Mouse (Mus musculus): ENCODE results near the gene Mmp14.
A peak's percentile ranks its signal among the peaks of the same experiment; 100 is the strongest.

Mmp14 gene

GRCm38 (mm10) chr14:54435194-54435918 lies 3.9 kb downstream of the Mmp14 start:
- no peak for DNase-seq

GRCm38 (mm10) chr14:54439155-54439554 lies 7.7 kb downstream of the Mmp14 start:
- DNase-seq, result no peak

- DNase-seq, result no peak
Measured at GRCm38 (mm10) chr14:54439610-54440009, 8.2 kb downstream of the Mmp14 start.

- no peak for DNase-seq
Measured at GRCm38 (mm10) chr14:54440538-54440937, 9.1 kb downstream of the Mmp14 start.

- no peak for DNase-seq
Measured at GRCm38 (mm10) chr14:54441365-54441764, 10.0 kb downstream of the Mmp14 start.

- no peak for DNase-seq
Measured at GRCm38 (mm10) chr14:54442548-54442947, 11.1 kb downstream of the Mmp14 start.

- DNase-seq, result no peak
Measured at GRCm38 (mm10) chr14:54443196-54443595, 11.8 kb downstream of the Mmp14 start.

- no peak for DNase-seq
Measured at GRCm38 (mm10) chr14:54443712-54444618, 12.6 kb downstream of the Mmp14 start.

GRCm38 (mm10) chr14:54445476-54445875 lies 14.1 kb downstream of the Mmp14 start:
- peak; percentile 34 for DNase-seq

- no peak for DNase-seq
Measured at GRCm38 (mm10) chr14:54453566-54453965, 22.2 kb downstream of the Mmp14 start.

- DNase-seq, result no peak
Measured at GRCm38 (mm10) chr14:54454669-54455528, 23.5 kb downstream of the Mmp14 start.

GRCm38 (mm10) chr14:54457907-54458569 lies 26.6 kb downstream of the Mmp14 start:
- DNase-seq, result no peak

GRCm38 (mm10) chr14:54462146-54462545 lies 30.7 kb downstream of the Mmp14 start:
- DNase-seq, result no peak

GRCm38 (mm10) chr14:54463108-54463958 lies 31.9 kb downstream of the Mmp14 start:
- DNase-seq, result no peak

GRCm38 (mm10) chr14:54463959-54464292 lies 32.5 kb downstream of the Mmp14 start, which contains the start of gene Lrp10:
Gene Lrp10, plus strand, starts transcription at chr14:54464137.
- DNase-seq, result peak; percentile 80

GRCm38 (mm10) chr14:54464293-54465005 lies 33.0 kb downstream of the Mmp14 start:
- peak; percentile 34 for DNase-seq

- no peak for DNase-seq
Measured at GRCm38 (mm10) chr14:54471467-54471866, 40.1 kb downstream of the Mmp14 start.

- peak; percentile 55 for DNase-seq
Measured at GRCm38 (mm10) chr14:54472671-54473070, 41.3 kb downstream of the Mmp14 start.

- DNase-seq, result no peak
Measured at GRCm38 (mm10) chr14:54474744-54475143, 43.3 kb downstream of the Mmp14 start.

- DNase-seq, result peak; percentile 59
Measured at GRCm38 (mm10) chr14:54475941-54476844, 44.8 kb downstream of the Mmp14 start, which contains the start of gene Rem2. Gene Rem2, plus strand, starts transcription at chr14:54476100.
